Mouse (Mus musculus) midbrain, embryonic 13.5 days (tissue): ENCODE measurements around the gene Bhlhe40. TPM values are rescaled to one million over a fixed set of nuclear protein-coding genes. Genes with fewer than 3 reads are reported as not detected.

Experiments used
- ATAC-seq: fragments of 200-750 bp; cut with Nextera tagmentation; 2 replicates; pipeline ENCODE4 v1.8.0; 2017; ENCODE audit warnings: mild to moderate bottlenecking, moderate TSS enrichment, moderate library complexity
- H3K27ac ChIP-seq: fragments of 300-500 bp; sonication (generic); 2 replicates; pipeline ENCODE4 v1.5.1; 2015; ENCODE audit warnings: inconsistent platforms, mild to moderate bottlenecking, moderate library complexity
- H3K27me3 ChIP-seq: fragments of 300-500 bp; sonication (generic); 2 replicates; pipeline ENCODE4 v1.6.1; 2015; ENCODE audit warnings: mild to moderate bottlenecking, inconsistent platforms
- H3K36me3 ChIP-seq: fragments of 300-500 bp; sonication (generic); 2 replicates; pipeline ENCODE4 v1.6.1; 2015; ENCODE audit warnings: mild to moderate bottlenecking, inconsistent platforms
- H3K4me1 ChIP-seq: fragments of 300-500 bp; sonication (generic); replicated peaks from 2 replicates; pipeline ENCODE4 v1.6.1; 2015; ENCODE audit warnings: inconsistent platforms
- H3K4me2 ChIP-seq: fragments of 300-500 bp; sonication (generic); replicated peaks from 2 replicates; pipeline ENCODE4 v1.6.1; 2015; ENCODE audit warnings: moderate library complexity, mild to moderate bottlenecking, inconsistent platforms
- H3K4me3 ChIP-seq: fragments of 300-500 bp; sonication (generic); replicated peaks from 2 replicates; pipeline ENCODE4 v1.5.1; 2015; ENCODE audit warnings: mild to moderate bottlenecking, inconsistent platforms
- H3K9ac ChIP-seq: fragments of 300-500 bp; sonication (generic); replicated peaks from 2 replicates; pipeline ENCODE4 v1.6.1; 2015; ENCODE audit warnings: mild to moderate bottlenecking, inconsistent platforms
- H3K9me3 ChIP-seq: fragments of 300-500 bp; sonication (generic); 2 replicates; pipeline ENCODE4 v1.6.1; 2016; ENCODE audit warnings: mild to moderate bottlenecking, inconsistent platforms
- WGBS: fragments of 180-500 bp; shearing (Covaris S2); methylation state at CpG from one replicate; pipeline ENCODE4 v1.1.7; 2015; 5-methylcytosine and 5-hydroxymethylcytosine counted together
- polyA plus RNA-seq: library from polyadenylated mRNA; unstranded; fragments of >200 nt; fragmentation: Nextera tagmentation; extraction: Ambion mirVana; gene quantifications from 2 replicates; pipeline ENCODE4 v1.2.1, GENCODE M21; 2015

The Bhlhe40 gene
- polyA plus RNA-seq, 1 experiment from 2014 or later: 3.4 TPM

- H3K27ac ChIP-seq: peak overlapping the region; percentile 62
- H3K9ac ChIP-seq: no peak overlapping the region
- H3K9me3 ChIP-seq: no peaks in the 10 kb centered on the region
- peaks cover 30% of the 10 kb centered on the region for H3K4me1 ChIP-seq
- ATAC-seq: peak; percentile 24; the same call in 1 of the 2 replicates
- 6% methylated on average over 4 of the region's 4 CpGs for WGBS
- no peak overlapping the region for H3K4me2 ChIP-seq
- H3K4me3 ChIP-seq: no peak overlapping the region
- no peaks in the 10 kb centered on the region for H3K36me3 ChIP-seq
- H3K27me3 ChIP-seq: 0 out of 2 replicates have a peak, but pooled peaks cover 4% of the 10 kb centered on the region
Observed at GRCm38 (mm10) chr6:108698343-108698870, 38.0 kb downstream of the Bhlhe40 start.

GRCm38 (mm10) chr6:108699679-108700078 lies 39.2 kb downstream of the Bhlhe40 start:
- peaks cover 30% of the 10 kb centered on the region for H3K4me1 ChIP-seq
- no peak for ATAC-seq
- H3K27me3 ChIP-seq: 0 out of 2 replicates have a peak, but pooled peaks cover 4% of the 10 kb centered on the region
- H3K4me2 ChIP-seq: no peak overlapping the region
- H3K9ac ChIP-seq: no peak overlapping the region
- H3K4me3 ChIP-seq: no peak overlapping the region
- no peak overlapping the region for H3K27ac ChIP-seq
- WGBS: 74% methylated on average over 3 of the region's 3 CpGs
- H3K36me3 ChIP-seq: no peaks in the 10 kb centered on the region
- H3K9me3 ChIP-seq: no peaks in the 10 kb centered on the region

- Histone ChIP-seq H3K36me3 (no peaks in the 10 kb centered on the region), H3K4me1 (peaks cover 30% of the 10 kb centered on the region), H3K4me2 (peak overlapping the region; percentile 46), H3K27ac (0 out of 2 replicates have a peak overlapping the region, but pooled peaks have one; percentile 35), H3K27me3 (0 out of 2 replicates have a peak, but pooled peaks cover 4% of the 10 kb centered on the region), H3K9ac (no peak overlapping the region), H3K4me3 (0 out of 2 replicates have a peak overlapping the region, but pooled peaks have one; percentile 9), H3K9me3 (no peaks in the 10 kb centered on the region)
- 20% methylated on average over 17 of the region's 17 CpGs for WGBS
- ATAC-seq: peak; percentile 69
Observed at GRCm38 (mm10) chr6:108700638-108701343, 40.4 kb downstream of the Bhlhe40 start.

- Histone ChIP-seq H3K36me3 (no peaks in the 10 kb centered on the region), H3K9ac (no peak overlapping the region), H3K4me2 (no peak overlapping the region), H3K4me1 (peaks cover 27% of the 10 kb centered on the region), H3K27ac (no peak overlapping the region), H3K4me3 (no peak overlapping the region), H3K27me3 (0 out of 2 replicates have a peak, but pooled peaks cover 4% of the 10 kb centered on the region), H3K9me3 (no peaks in the 10 kb centered on the region)
- ATAC-seq: no peak
- WGBS: 65% methylated on average over 3 of the region's 3 CpGs
Observed at GRCm38 (mm10) chr6:108702648-108703047, 42.2 kb downstream of the Bhlhe40 start.

- Histone ChIP-seq H3K27ac (no peak overlapping the region), H3K27me3 (0 out of 2 replicates have a peak, but pooled peaks cover 4% of the 10 kb centered on the region), H3K9me3 (no peaks in the 10 kb centered on the region), H3K4me1 (peaks cover 23% of the 10 kb centered on the region), H3K4me2 (no peak overlapping the region), H3K4me3 (no peak overlapping the region), H3K9ac (no peak overlapping the region), H3K36me3 (no peaks in the 10 kb centered on the region)
- ATAC-seq: no peak
- WGBS: 85% methylated on average over 1 of the region's 1 CpGs
Observed at GRCm38 (mm10) chr6:108703085-108703484, 42.7 kb downstream of the Bhlhe40 start.

- H3K4me1 ChIP-seq: peaks cover 23% of the 10 kb centered on the region
- H3K4me3 ChIP-seq: no peak overlapping the region
- H3K9me3 ChIP-seq: no peaks in the 10 kb centered on the region
- ATAC-seq: no peak
- 64% methylated on average over 9 of the region's 9 CpGs for WGBS
- H3K27ac ChIP-seq: no peak overlapping the region
- H3K36me3 ChIP-seq: no peaks in the 10 kb centered on the region
- no peak overlapping the region for H3K4me2 ChIP-seq
- H3K27me3 ChIP-seq: 0 out of 2 replicates have a peak, but pooled peaks cover under 1% of the 10 kb centered on the region
- H3K9ac ChIP-seq: no peak overlapping the region
Observed at GRCm38 (mm10) chr6:108704316-108705080, 44.1 kb downstream of the Bhlhe40 start.

GRCm38 (mm10) chr6:108705957-108706356 lies 45.5 kb downstream of the Bhlhe40 start:
- Histone ChIP-seq H3K4me2 (no peak overlapping the region), H3K36me3 (no peaks in the 10 kb centered on the region), H3K27ac (no peak overlapping the region), H3K4me3 (no peak overlapping the region), H3K4me1 (peaks cover 15% of the 10 kb centered on the region), H3K27me3 (no peaks in the 10 kb centered on the region), H3K9me3 (no peaks in the 10 kb centered on the region), H3K9ac (no peak overlapping the region)
- WGBS: 79% methylated on average over 6 of the region's 6 CpGs
- no peak for ATAC-seq

GRCm38 (mm10) chr6:108706994-108707645 lies 46.7 kb downstream of the Bhlhe40 start:
- H3K4me3 ChIP-seq: no peak overlapping the region
- no peak for ATAC-seq
- no peak overlapping the region for H3K27ac ChIP-seq
- no peak overlapping the region for H3K9ac ChIP-seq
- WGBS: 92% methylated on average over 8 of the region's 8 CpGs
- no peak overlapping the region for H3K4me2 ChIP-seq
- no peaks in the 10 kb centered on the region for H3K36me3 ChIP-seq
- no peaks in the 10 kb centered on the region for H3K9me3 ChIP-seq
- peaks cover 13% of the 10 kb centered on the region for H3K4me1 ChIP-seq
- no peaks in the 10 kb centered on the region for H3K27me3 ChIP-seq

GRCm38 (mm10) chr6:108709131-108709470 lies 48.7 kb downstream of the Bhlhe40 start:
- Histone ChIP-seq H3K36me3 (no peaks in the 10 kb centered on the region), H3K4me2 (peak overlapping the region; percentile 90), H3K27ac (no peak overlapping the region), H3K9me3 (no peaks in the 10 kb centered on the region; the same call in 1 of the 2 replicates), H3K9ac (peak overlapping the region; percentile 65), H3K4me3 (peak overlapping the region; percentile 52), H3K27me3 (no peaks in the 10 kb centered on the region), H3K4me1 (peaks cover 13% of the 10 kb centered on the region)
- ATAC-seq: no peak
- 18% methylated on average over 9 of the region's 9 CpGs for WGBS

- no peaks in the 10 kb centered on the region; the same call in 1 of the 2 replicates for H3K9me3 ChIP-seq
- peak overlapping the region; percentile 90 for H3K4me2 ChIP-seq
- H3K27me3 ChIP-seq: no peaks in the 10 kb centered on the region
- peak overlapping the region; percentile 65 for H3K9ac ChIP-seq
- H3K36me3 ChIP-seq: no peaks in the 10 kb centered on the region
- ATAC-seq: peak; percentile 96
- peaks cover 13% of the 10 kb centered on the region for H3K4me1 ChIP-seq
- peak overlapping the region; percentile 52 for H3K4me3 ChIP-seq
- H3K27ac ChIP-seq: peak overlapping the region; percentile 60
- WGBS: under 1% methylated on average over 29 of the region's 29 CpGs
Observed at GRCm38 (mm10) chr6:108709471-108710231, 49.2 kb downstream of the Bhlhe40 start.

GRCm38 (mm10) chr6:108710667-108711066 lies 50.2 kb downstream of the Bhlhe40 start:
- H3K27ac ChIP-seq: no peak overlapping the region
- WGBS: 59% methylated on average over 3 of the region's 3 CpGs
- no peaks in the 10 kb centered on the region for H3K36me3 ChIP-seq
- no peaks in the 10 kb centered on the region; the same call in 1 of the 2 replicates for H3K9me3 ChIP-seq
- no peak overlapping the region for H3K4me3 ChIP-seq
- peaks cover 13% of the 10 kb centered on the region for H3K4me1 ChIP-seq
- no peak overlapping the region for H3K9ac ChIP-seq
- H3K4me2 ChIP-seq: no peak overlapping the region
- no peak for ATAC-seq
- H3K27me3 ChIP-seq: no peaks in the 10 kb centered on the region
